Mouse (Mus musculus) midbrain, embryonic 11.5 days (tissue): ENCODE measurements around the gene Nmi. TPM values are rescaled to one million over a fixed set of nuclear protein-coding genes. Genes with fewer than 3 reads are reported as not detected.
A peak's percentile ranks its signal among the peaks of the same experiment; 100 is the strongest.
"Not testable (repeated sequence)": the region's sequence is repeated elsewhere in the genome, so short reads cannot be mapped to it uniquely, and the experiment has no call there.

ENCODE experiments used
- ATAC-seq: fragments of 200-750 bp; cut with Nextera tagmentation; 2 replicates; pipeline ENCODE4 v1.8.0; 2017; ENCODE audit warnings: moderate TSS enrichment, moderate library complexity; ENCODE audit not compliant: low FRiP score
- DNase-seq: peaks from one replicate; pipeline ENCODE4 v3.0.0; 2015; ENCODE audit warnings: low spot score; ENCODE audit errors: missing footprints
- H3K27ac ChIP-seq: fragments of 300-500 bp; sonication (generic); 2 replicates; pipeline ENCODE4 v1.5.1; 2014; ENCODE audit warnings: low read depth, low read length
- H3K27me3 ChIP-seq: fragments of 300-500 bp; sonication (generic); 2 replicates; pipeline ENCODE4 v1.6.1; 2014; ENCODE audit warnings: mild to moderate bottlenecking, low read length, moderate library complexity, mixed read lengths; ENCODE audit not compliant: control insufficient read depth, insufficient read depth
- H3K36me3 ChIP-seq: fragments of 300-500 bp; sonication (generic); 2 replicates; pipeline ENCODE4 v1.6.1; 2014; ENCODE audit warnings: mild to moderate bottlenecking, low read length, moderate library complexity, mixed read lengths; ENCODE audit not compliant: control insufficient read depth, insufficient read depth
- H3K4me1 ChIP-seq: fragments of 300-500 bp; sonication (generic); 2 replicates; pipeline ENCODE4 v1.6.1; 2014; ENCODE audit warnings: low read length; ENCODE audit not compliant: control insufficient read depth, insufficient read depth
- H3K4me2 ChIP-seq: fragments of 300-500 bp; sonication (generic); 2 replicates; pipeline ENCODE4 v1.6.1; 2014; ENCODE audit warnings: mild to moderate bottlenecking, moderate library complexity
- H3K4me3 ChIP-seq: fragments of 300-500 bp; sonication (generic); 2 replicates; pipeline ENCODE4 v1.5.1; 2014; ENCODE audit warnings: low read depth, low read length
- H3K9ac ChIP-seq: fragments of 300-500 bp; sonication (generic); 2 replicates; pipeline ENCODE4 v1.6.1; 2014; ENCODE audit warnings: low read length
- H3K9me3 ChIP-seq: fragments of 300-500 bp; sonication (generic); 2 replicates; pipeline ENCODE4 v1.6.1; 2016; ENCODE audit warnings: low read length; ENCODE audit not compliant: control insufficient read depth
- WGBS: fragments of 180-500 bp; shearing (Covaris S2); extraction: QIAGEN DNeasy Blood & Tissue Kit; methylation state at CpG from one replicate; pipeline ENCODE4 v1.1.7; 2014; 5-methylcytosine and 5-hydroxymethylcytosine counted together
- polyA plus RNA-seq: library from polyadenylated mRNA; unstranded; fragments of >200 nt; fragmentation: Nextera tagmentation; extraction: Ambion mirVana; gene quantifications from 2 replicates; pipeline ENCODE4 v1.2.1, GENCODE M21; 2014

Nmi gene
- polyA plus RNA-seq = 5.4 and 6.6 TPM in 2 replicates

DNA sequence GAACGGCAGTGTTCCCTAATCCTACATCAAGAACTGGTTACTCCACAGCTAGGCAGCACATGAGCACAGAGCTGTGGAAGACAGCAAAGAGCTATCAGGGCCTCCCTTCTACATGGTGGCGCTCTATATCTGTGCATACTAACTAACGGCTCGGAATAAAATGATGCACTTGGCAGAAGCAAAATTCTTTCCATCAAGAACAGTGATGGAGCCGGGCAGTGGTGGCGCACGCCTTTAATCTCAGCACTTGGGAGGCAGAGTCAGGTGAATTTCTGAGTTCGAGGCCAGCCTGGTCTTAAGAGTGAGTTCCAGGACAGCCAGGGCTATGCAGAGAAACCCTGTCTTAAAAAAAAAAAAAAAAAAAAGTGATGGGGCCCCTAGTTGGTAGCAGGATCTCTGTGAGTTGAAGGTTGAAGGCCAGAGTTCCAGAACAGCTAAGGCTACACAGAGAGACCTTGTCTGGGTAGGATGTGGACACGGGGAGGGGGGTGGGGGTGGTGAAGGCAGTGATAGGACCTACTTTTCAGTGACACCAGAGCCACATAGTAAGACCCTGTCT, at the start of gene Nmi:
Nmi (minus strand) TSS at position 85 of the 559 bp plus-strand sequence.
- no peaks in the 10 kb centered on the region for H3K27me3 ChIP-seq
- no peak within 1 kb of the TSS for H3K27ac ChIP-seq
- WGBS = 78% methylated on average over 9 of the region's 9 CpGs
- no peak for DNase-seq
- peak within 1 kb of the TSS; percentile 41 for H3K4me3 ChIP-seq
- H3K9ac ChIP-seq = peak within 1 kb of the TSS; percentile 59
- H3K4me2 ChIP-seq = peak within 1 kb of the TSS; percentile 50
- no peaks in the 10 kb centered on the region for H3K4me1 ChIP-seq
- no peaks in the 10 kb centered on the region for H3K36me3 ChIP-seq
- ATAC-seq = no peak
- H3K9me3 ChIP-seq = no peaks in the 10 kb centered on the region

DNA sequence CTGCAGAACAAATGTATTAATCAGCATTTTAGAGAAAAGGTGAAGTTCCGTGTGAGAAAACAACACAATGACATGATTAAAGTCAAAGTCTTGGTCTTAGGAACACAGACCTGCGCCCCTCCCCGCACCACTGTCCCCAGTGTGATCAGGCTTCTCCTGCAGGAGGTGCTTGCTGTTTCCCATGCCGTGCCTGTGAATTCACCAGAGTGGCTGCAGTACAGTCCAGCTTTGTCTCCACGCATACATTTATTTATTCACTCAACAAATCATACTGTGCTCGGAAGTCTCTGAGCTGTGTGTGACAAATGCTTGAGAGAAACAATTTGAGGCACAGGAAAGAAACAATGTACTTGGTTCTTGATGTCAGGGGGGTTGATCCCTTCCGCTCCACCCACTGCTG, 43.1 kb upstream of the Nmi start:
- Histone ChIP-seq H3K27me3 (no peaks in the 10 kb centered on the region), H3K9ac (no peak overlapping the region; the same call in 1 of the 2 replicates), H3K4me2 (no peak overlapping the region), H3K9me3 (no peaks in the 10 kb centered on the region), H3K4me3 (no peak overlapping the region), H3K27ac (no peak overlapping the region), H3K4me1 (peaks cover 2% of the 10 kb centered on the region), H3K36me3 (no peaks in the 10 kb centered on the region)
- DNase-seq (no peak), ATAC-seq (no peak)
- 22% methylated on average over 7 of the region's 7 CpGs for WGBS

GRCm38 (mm10) chr2:52013306-52013820, 40.1 kb upstream of the Nmi start:
- H3K9ac ChIP-seq = no peak overlapping the region
- 80% methylated on average over 9 of the region's 9 CpGs for WGBS
- H3K36me3 ChIP-seq = no peaks in the 10 kb centered on the region
- no peak overlapping the region for H3K4me2 ChIP-seq
- H3K4me1 ChIP-seq = peaks cover 2% of the 10 kb centered on the region
- no peak for DNase-seq
- no peaks in the 10 kb centered on the region for H3K27me3 ChIP-seq
- H3K4me3 ChIP-seq = no peak overlapping the region
- H3K9me3 ChIP-seq = no peaks in the 10 kb centered on the region
- H3K27ac ChIP-seq = no peak overlapping the region
- ATAC-seq = no peak

- 80% methylated on average over 3 of the region's 3 CpGs for WGBS
- ATAC-seq, DNase-seq, H3K9me3 ChIP-seq, H3K4me3 ChIP-seq, H3K27me3 ChIP-seq, H3K27ac ChIP-seq, H3K4me1 ChIP-seq, H3K9ac ChIP-seq, H3K4me2 ChIP-seq, H3K36me3 ChIP-seq: not testable (repeated sequence)
These were observed 38.5 kb upstream of the Nmi start for GRCm38 (mm10) chr2:52011820-52012219.

DNA sequence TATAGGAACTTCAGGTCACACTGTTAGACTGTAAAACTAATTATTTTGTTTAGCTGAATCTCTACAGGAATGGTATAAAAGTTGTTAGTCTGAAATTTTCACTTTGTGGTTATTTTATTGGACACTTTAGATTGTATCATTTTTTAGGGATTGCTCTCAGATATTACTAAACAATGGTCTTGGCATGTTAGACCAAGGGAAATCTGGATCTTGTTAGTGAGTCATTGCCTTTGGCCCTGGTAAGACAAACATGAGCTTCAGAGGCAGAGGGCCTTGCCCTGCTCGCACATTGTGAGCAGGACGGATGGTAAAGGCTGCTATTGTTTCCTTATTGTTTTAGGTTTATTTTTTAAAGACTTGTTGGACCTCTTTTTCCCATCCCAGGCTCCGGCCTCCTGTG, 33.1 kb upstream of the Nmi start:
- H3K4me2 ChIP-seq = no peak overlapping the region
- no peaks in the 10 kb centered on the region for H3K36me3 ChIP-seq
- no peaks in the 10 kb centered on the region for H3K9me3 ChIP-seq
- H3K9ac ChIP-seq = no peak overlapping the region
- ATAC-seq (no peak), DNase-seq (no peak)
- no peaks in the 10 kb centered on the region for H3K4me1 ChIP-seq
- no peaks in the 10 kb centered on the region for H3K27me3 ChIP-seq
- 76% methylated on average over 3 of the region's 3 CpGs for WGBS
- no peak overlapping the region for H3K27ac ChIP-seq
- H3K4me3 ChIP-seq = no peak overlapping the region

DNA sequence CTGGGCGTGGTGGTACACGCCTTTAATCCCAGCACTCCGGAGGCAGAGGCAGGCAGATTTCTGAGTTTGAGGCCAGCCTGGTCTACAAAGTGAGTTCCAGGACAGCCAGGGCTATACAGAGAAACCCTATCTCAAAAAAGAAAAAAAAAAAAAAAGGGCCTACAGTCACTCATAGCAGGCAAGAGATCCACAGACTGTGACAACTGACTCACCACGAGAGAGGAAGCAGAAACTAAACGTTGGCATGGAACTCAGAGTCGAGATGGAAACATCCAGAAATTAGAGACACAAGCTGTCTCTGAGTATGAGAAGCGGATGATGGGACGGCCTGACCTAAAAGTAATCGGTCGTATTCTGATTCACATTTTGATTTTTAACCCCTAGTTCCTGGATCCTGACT, 29.0 kb upstream of the Nmi start:
- H3K9me3 ChIP-seq, H3K4me2 ChIP-seq, ATAC-seq, H3K36me3 ChIP-seq, DNase-seq, H3K9ac ChIP-seq, H3K27ac ChIP-seq, H3K4me3 ChIP-seq, H3K4me1 ChIP-seq, H3K27me3 ChIP-seq: not testable (repeated sequence)
- WGBS = 94% methylated on average over 10 of the region's 10 CpGs

DNA sequence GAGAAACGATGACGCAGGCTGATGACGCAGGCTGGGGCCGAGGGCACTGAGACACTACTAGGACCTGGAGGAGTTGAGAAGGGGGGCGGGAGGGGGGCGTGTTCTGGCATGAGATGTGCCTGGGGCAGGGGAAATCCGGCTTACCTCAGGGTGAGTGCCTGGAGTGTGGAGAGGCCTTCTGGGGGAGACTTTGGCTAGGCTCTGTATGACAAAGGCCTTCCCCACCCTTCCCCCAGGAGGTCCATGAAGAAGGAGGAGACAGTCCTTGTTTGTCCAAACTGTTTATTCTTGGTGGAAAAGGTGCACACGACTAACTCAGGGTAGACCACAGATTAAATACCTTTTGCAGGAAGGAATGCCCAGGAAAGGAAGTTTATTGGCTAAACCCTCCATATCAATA, 28.2 kb upstream of the Nmi start:
- DNase-seq (no peak), ATAC-seq (no peak)
- Histone ChIP-seq H3K27ac (no peak overlapping the region), H3K4me3 (no peak overlapping the region), H3K4me2 (no peak overlapping the region), H3K4me1 (no peaks in the 10 kb centered on the region), H3K9ac (no peak overlapping the region), H3K27me3 (no peaks in the 10 kb centered on the region), H3K36me3 (no peaks in the 10 kb centered on the region), H3K9me3 (no peaks in the 10 kb centered on the region)
- WGBS = 86% methylated on average over 8 of the region's 8 CpGs

- H3K4me1 ChIP-seq = no peaks in the 10 kb centered on the region
- H3K9me3 ChIP-seq = no peaks in the 10 kb centered on the region
- H3K27me3 ChIP-seq = no peaks in the 10 kb centered on the region
- H3K4me2 ChIP-seq = no peak overlapping the region
- ATAC-seq (no peak), DNase-seq (no peak)
- WGBS = 56% methylated on average over 7 of the region's 7 CpGs
- no peak overlapping the region for H3K9ac ChIP-seq
- no peaks in the 10 kb centered on the region for H3K36me3 ChIP-seq
- H3K4me3 ChIP-seq = no peak overlapping the region
- H3K27ac ChIP-seq = no peak overlapping the region
These were observed 26.7 kb upstream of the Nmi start for GRCm38 (mm10) chr2:51999996-52000395.

DNA sequence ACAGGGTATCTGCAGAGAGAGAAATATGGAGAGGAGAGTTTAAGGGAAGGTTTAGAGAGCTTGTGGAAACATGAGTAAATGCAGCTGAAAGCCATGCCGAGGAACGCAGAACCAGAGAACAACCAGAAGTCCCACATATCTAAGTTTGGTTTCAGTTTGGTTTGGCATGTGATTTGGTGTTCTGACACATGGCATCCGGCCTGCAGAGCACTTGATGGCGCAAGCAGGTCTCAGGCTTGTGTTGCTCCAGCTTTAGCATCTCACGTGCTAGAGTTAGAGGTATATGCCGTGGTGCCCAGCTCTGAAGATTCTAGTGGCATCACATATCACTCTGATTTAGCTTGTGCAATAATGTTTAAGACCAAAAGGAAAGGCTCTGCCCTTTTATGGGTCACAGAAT, 18.2 kb upstream of the Nmi start:
- H3K9ac ChIP-seq = no peak overlapping the region
- no peaks in the 10 kb centered on the region for H3K4me1 ChIP-seq
- no peak overlapping the region for H3K27ac ChIP-seq
- H3K36me3 ChIP-seq = no peaks in the 10 kb centered on the region
- 93% methylated on average over 6 of the region's 6 CpGs for WGBS
- H3K4me3 ChIP-seq = no peak overlapping the region
- H3K9me3 ChIP-seq = no peaks in the 10 kb centered on the region
- no peak for ATAC-seq
- no peak overlapping the region for H3K4me2 ChIP-seq
- DNase-seq = no peak
- H3K27me3 ChIP-seq = no peaks in the 10 kb centered on the region
